Mouse (Mus musculus) cerebellum, adult 2 months (tissue): ENCODE results near the gene Sco1.

Source experiments
- CTCF ChIP-seq: fragments of 200-500 bp; IDR thresholded peaks from 2 replicates; pipeline ENCODE4 v1.5.1; 2011; ENCODE audit warnings: low read depth, mild to moderate bottlenecking, control low read depth, low read length, moderate library complexity, borderline replicate concordance; ENCODE audit not compliant: insufficient read depth
- POLR2A ChIP-seq: fragments of 200-500 bp; IDR thresholded peaks from 2 replicates; pipeline ENCODE4 v1.6.1; 2011; ENCODE audit warnings: low read length, control low read depth, borderline replicate concordance; ENCODE audit not compliant: insufficient read depth

DNA sequence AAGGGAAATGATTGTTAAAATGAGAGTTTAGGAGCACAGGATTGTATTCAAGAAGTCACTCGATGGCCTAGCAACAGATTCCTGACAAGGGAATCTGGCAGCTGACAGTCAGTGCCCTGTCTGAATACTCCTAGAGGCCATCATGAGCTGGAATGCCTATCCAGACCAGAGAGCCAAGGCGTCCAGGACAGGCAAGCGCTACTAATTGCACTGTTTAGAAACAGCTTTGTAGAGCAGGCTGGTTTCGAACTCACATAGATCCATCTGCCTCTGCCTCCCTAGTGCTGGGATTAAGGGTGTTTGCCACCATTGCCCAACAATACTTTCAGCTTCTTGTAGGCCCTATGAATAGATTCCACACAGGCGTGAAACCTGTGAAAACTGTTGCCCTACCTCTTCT is 61.8 kb downstream of the Sco1 start:
- no peak for TF ChIP-seq CTCF
- TF ChIP-seq POLR2A, result no peak
